8 mouse cellular contexts compared by ENCODE assay signal in the genomic region with DNA sequence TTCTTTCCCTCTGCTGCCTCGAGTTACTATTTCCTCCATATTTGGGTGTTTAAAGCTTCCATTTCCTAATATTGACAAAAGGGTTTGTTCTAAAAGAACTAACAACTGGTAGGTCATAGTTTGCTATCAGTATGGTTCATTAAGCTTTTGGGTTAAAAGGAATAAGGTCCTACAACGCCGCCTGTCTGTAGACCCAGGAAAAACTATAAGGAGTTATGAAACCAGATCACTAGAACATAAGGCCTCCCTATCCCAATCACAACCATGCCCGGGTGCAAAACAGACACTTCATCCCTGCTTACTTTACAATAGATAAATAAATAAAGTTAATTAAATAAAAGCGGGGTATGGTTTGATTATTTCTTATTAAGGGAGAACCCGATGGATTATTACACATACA. TPM values are rescaled to one million over a fixed set of nuclear protein-coding genes. Genes with fewer than 3 reads are reported as not detected.
DNase-seq lines count a peak whose midpoint lies in the region; ATAC-seq lines count a peak whose summit lies in the region.

No protein-coding gene starts in this region.

- no peaks in the 10 kb centered on the region; the same call in 1 of the 2 replicates for H3K4me1 ChIP-seq in intestine, embryonic 15.5 days (replicated peaks)

- peak; percentile 37 for DNase-seq in ovary, adult 18-20 months (ENCODE audit: low spot score)
- no peak for DNase-seq in ovary, postnatal 10 days (ENCODE audit: low spot score)
- DNase-seq in embryo, embryonic 10.5 days (ENCODE audit: low spot score): peak; percentile 86
- peak; percentile 27 for DNase-seq in gastrocnemius, postnatal 25 days
- DNase-seq in left cerebral cortex, postnatal 10 days (ENCODE audit: extremely low spot score in 1 of 2, low spot score in 2 of 2): peak; percentile 54 to 74
- DNase-seq in skeletal muscle tissue, adult 2 months (ENCODE audit: low read depth, low spot score): peak; percentile 54

- H3K27ac ChIP-seq in intestine, embryonic 15.5 days: no peak overlapping the region

- no peaks in the 10 kb centered on the region for H3K9me3 ChIP-seq in intestine, embryonic 15.5 days

- H3K4me3 ChIP-seq in intestine, embryonic 15.5 days (replicated peaks): peak overlapping the region; percentile 92

- intact Hi-C loops in left cerebral cortex, postnatal 10 days (cut with DNase I): loop anchor here (10.0 kb wide), 2 partner anchors 80 to 140 kb away; a partner anchor contains a TSS

- H3K27me3 ChIP-seq in intestine, embryonic 15.5 days (replicated peaks): no peaks in the 10 kb centered on the region

- H3K9ac ChIP-seq in intestine, embryonic 15.5 days: peak overlapping the region; percentile 99

- H3K4me2 ChIP-seq in intestine, embryonic 15.5 days (replicated peaks): peak overlapping the region; percentile 53

- WGBS in intestine, embryonic 15.5 days: 2% methylated on average over 6 of the region's 6 CpGs

- H3K36me3 ChIP-seq in intestine, embryonic 15.5 days: no peaks in the 10 kb centered on the region

- ATAC-seq in intestine, embryonic 15.5 days: no peak
- ATAC-seq in megakaryocyte progenitor cell, adult 5-6 weeks (replicated peaks; ENCODE audit: poor library complexity): peak; percentile 54

RNA-seq across cellular contexts. Expression of a gene that starts 1.9 kb away (rescaled TPM):
- total RNA-seq in gastrocnemius, postnatal 25 days (2021): 10 to 100 TPM; 42.7 to 45.2 TPM
- 23.1 and 23.2 TPM in 2 replicates for polyA plus RNA-seq in intestine, embryonic 15.5 days (2015; fragmentation: Nextera tagmentation; extraction: Ambion mirVana)
- 100 to 1,000 TPM; 108 TPM for total RNA-seq in left cerebral cortex, postnatal 10 days (2021)
- 83.2 and 103 TPM in 2 replicates for total RNA-seq in megakaryocyte progenitor cell, adult 5-6 weeks (2015)
- total RNA-seq in megakaryocyte progenitor cell, adult 5-6 weeks (2017): 55.3 and 83.6 TPM in 2 replicates

RNA-seq across cellular contexts. Expression of a gene that starts 2.5 kb away (rescaled TPM):
- total RNA-seq in gastrocnemius, postnatal 25 days (2021): under 1 TPM; 0.64 to 0.70 TPM
- polyA plus RNA-seq in intestine, embryonic 15.5 days (2015; fragmentation: Nextera tagmentation; extraction: Ambion mirVana): 5.5 and 6.6 TPM in 2 replicates
- total RNA-seq in left cerebral cortex, postnatal 10 days (2021): 1 to 10 TPM; 1.1 to 1.3 TPM
- 2.0 and 4.1 TPM in 2 replicates for total RNA-seq in megakaryocyte progenitor cell, adult 5-6 weeks (2015)
- total RNA-seq in megakaryocyte progenitor cell, adult 5-6 weeks (2017): 1.3 and 2.4 TPM in 2 replicates
